Mouse (Mus musculus) gastrocnemius, adult 8-10 months (tissue): ENCODE measurements around the gene Sp4. TPM values are rescaled to one million over a fixed set of nuclear protein-coding genes. Genes with fewer than 3 reads are reported as not detected.

Experiments used
- DNase-seq, 2 experiments: peaks; one replicate each; pipeline ENCODE4 v3.0.0; 2022; ENCODE audit warnings: low spot score in 2 of 2
- total RNA-seq, 4 experiments: library from RNA; stranded (reverse); gene quantifications; 2 replicates each; pipeline ENCODE4 v1.2.4; 2022

Gene Sp4
- total RNA-seq, 4 experiments from 2014 or later = 9.9 to 13.7 (median 11.5) TPM

DNA sequence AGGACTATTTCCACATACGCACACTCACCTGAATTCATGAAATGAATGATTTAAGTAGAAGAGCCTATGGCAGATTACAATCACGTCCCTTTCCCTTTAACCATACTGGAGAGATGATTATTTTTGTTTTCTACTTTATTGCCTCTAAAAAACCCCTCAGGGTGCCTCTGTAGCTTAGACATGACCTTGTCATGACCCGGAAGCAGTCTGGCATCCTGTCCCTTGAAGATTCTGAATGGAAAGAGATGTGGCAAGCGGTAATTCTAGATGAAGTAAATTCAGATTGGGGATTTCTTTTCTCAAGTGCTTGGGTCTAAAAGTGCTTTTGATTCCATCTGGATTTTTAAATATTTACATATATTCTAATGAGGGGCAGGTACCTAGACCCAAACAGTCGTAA, 24.9 kb downstream of the Sp4 start:
- DNase-seq = no peak

DNA sequence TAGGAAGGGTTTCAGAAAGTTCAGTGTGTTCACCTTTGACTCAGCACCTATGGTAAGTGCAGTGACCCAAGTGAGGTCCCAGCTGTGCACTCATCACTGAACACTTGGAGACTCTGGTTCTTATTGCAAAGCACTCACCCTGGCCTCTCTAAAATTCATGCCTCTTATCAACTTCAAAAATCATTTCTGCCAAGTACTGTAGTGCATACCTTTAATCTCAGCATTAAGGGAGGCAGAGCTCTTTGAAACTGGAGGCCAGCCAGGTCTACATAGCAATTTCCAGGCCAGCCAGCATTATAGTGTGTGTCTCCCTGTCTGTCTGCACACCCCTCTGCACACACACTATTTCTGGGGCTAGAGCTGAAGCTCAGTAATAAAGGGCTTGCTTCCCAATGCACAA, 36.3 kb downstream of the Sp4 start:
- DNase-seq = no peak

DNA sequence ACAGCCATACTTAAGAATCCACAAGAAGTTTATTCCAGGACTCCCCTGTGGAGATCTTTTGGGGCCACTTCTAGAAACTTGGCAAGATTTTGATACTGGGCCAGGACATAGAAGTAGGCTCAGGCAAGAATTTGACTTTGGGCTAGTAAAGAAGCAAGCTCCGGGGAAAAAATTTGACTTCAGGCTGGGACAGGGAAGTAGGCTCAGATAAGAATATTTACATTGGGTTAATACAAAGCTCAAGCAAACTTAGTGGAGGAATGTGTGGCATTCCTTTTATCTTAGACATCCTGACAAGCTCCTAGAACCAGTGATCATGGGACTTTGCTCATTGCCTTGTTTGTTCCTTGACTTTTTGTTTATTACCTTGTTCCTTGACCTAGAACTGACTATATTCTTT, 37.4 kb downstream of the Sp4 start:
- no peak for DNase-seq

DNA sequence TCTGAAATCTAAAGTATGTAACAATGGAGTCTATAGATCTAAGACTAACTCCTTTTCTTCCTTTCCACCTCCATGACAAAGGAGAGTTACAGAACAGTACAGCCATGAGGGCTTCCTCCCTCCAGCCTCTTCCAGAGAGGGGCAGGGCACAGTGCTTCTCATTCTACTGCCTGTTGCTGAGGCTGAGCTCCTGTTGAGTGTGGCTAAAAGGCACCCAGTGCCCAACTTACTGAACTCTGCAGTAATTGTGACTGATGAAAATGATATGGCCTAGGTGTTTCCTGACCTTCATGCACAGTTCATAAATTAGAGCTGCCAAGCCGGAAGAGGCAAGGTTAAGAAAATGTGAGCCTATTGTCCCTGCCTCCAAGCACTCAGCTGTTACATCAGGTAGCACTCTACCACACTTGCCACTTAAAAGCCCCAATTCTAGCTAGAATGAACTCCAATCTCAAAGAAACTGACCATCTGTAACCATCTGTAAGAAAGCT, 45.9 kb downstream of the Sp4 start:
- DNase-seq = no peak

DNA sequence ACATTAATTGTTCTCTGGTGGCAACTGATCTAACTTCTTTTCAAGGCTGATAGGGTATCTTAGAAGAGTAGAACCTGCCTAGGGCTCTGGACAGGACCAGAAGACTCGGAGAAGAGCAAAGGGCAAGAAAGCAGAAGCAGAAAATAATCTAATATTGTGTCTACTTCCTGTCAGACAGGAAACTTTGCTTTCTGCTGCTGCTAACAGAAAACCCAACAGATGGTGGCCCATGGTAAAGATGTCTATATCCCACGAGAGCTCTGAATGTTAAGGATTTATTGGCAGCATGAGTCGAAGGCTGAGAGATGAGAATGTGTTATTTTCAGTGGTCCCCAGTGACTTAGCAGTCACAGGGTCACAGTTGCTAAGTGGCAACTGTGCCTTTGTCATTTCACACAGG, 80.1 kb downstream of the Sp4 start:
- no peak for DNase-seq

DNA sequence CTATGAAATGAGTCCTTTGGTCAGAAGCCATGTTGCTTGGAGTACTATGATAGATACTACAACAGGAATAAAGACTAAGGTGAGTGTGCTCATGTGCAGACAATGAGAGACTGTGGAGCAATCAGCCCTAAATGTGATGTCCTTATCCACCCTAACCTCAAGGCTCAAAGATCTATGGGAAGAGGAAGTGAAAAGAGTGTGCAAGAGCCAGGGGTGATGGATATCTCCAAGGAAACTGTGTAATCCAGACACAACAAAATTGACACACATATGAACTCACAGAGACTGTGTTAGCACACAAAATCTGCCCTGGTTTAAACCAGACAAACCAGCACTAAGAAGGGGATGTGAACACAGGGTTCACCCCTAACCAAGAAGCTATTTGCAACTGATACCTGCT, 81.2 kb downstream of the Sp4 start:
- DNase-seq = no peak

DNA sequence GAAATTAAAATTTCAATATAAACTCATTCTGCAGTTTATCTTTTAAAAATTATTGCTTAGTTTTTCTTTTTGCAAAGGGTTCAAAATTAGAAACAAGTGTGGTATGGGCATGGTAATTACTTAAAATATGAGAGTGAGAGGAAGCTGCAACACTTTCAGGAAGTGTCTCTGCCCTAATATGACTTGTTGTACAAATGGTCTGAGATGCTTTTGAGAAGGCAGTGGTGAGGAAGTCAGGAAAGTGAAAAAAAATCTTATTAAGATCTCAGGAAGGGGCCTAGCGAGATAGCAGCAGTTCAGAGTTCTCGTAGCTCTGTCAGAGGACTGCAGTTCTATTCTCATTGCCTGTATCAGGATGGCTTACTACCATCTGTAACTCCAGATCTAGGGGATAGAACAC, 89.1 kb downstream of the Sp4 start:
- no peak for DNase-seq

DNA sequence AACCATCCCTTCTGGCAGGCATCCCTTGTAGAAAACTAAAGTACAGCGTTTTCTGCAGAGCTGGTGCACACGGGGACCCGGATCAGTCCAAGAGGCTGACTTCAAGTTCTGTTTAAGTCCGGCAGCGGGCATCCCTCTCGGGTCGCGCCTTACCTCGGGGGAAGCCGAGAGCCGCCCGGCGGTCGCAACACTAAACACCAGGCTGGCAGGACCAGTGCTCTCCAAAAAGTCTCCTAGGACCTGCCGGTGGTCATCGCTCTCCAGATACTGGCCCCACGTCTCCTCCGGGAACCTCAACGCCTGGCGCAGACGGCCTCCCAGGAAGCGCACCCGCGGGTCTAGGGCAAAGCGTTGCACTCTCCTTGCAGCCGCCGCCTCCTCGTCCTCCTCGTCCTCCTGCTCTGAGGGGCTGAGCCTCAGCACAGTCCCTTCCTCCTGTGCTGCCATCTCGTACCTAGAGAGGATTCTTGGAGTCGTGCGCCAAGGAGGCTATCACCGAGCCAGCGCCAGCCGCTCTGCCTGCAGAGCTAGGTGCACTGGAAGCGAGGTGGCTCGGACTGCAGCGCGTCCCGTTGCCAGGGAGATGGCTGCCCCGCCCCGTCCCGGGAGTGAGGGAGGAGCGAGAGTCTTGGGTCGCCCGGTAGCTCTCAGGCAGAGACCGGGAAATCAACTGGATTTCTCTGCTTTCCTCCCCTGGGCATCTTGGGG, 102.7 kb downstream of the Sp4 start, which contains the start of gene Dnah11:
Gene Dnah11, minus strand, starts transcription at position 658 of the 708 bp plus-strand sequence.
- peak; percentile 10 to 28 for DNase-seq

DNA sequence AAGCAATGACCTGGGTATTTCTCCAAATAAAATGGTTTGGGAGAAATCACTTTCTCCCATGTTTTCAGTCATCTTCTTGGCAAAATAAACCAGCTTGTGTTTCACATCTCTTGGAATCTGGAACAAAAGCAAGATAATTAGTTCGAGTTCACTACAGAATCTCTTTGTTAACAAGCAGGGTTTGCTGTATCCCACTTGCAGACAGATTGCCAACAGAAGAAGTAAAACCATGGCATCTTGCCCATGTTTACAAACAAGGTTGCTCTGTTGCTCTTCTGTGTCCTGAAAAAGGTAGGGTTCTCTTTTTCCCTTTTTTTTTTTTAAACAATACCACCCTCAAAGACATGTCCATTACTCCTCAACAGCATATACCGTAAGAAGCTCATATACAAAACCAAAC, 104.7 kb downstream of the Sp4 start:
- DNase-seq = no peak

DNA sequence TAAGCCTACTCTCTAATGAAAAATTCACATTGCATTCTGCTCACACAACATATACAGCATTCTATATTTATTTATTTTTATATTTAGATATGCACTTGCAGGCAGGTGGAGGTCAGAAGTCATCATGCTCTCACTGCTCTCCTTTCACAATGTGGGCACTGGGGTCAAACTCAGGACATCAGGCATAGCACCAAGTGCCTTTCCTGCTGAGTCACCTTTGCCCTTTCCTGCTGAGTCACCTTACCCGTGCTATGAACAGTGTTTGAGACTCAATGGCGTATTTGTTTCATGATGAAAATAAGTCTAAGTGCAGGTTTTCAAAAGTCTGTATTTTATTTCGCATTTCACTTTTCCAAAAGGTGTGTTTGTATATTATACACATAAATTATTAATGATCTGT, 111.7 kb downstream of the Sp4 start:
- no peak for DNase-seq

DNA sequence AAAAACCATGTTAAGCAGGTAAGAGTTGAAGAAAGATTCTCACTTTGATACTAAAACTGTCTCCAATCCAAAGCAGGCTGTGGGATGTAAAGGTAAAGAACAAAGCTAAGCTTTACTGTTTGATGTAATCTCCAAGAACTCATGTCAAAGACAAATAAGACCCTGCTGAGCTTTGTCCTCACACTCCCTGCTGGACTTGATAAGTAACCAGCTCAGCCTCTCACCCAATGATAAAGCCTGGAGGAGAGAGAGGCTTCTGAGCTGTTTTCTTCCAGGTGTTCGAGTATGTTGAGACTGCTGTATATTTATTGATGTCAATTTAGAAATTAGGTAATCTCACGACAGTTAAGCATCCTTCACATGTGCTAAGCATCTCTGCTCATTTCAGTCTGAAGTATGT, 113.6 kb downstream of the Sp4 start:
- DNase-seq = no peak

DNA sequence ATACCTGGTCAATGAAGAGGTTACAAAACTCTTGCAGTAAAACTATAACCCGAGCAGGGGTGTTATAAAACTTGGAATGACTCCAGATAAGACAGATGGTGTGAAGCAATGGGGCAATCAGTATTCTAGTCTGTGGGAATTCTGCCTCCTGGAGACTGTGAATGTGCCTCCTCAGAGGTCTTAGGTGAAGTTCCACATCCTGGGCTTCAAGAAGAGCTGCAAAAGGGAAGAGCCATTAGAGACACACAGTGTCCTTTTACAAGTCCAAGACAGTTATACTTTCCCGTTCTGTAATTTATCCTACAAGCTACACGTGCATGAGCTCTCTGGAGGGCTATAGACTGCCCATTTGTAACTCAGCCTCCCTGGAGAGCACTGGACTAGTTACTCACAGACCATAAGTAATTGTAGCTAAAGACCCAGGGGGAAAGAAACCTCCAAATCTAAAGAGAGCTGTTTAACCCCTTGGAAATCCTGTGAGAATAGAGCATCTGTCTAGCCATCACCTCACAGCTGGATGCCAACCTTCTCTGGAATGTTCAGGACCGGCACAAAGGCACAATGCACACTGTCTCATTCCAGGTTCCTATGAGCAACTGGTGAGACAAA, 114.3 kb downstream of the Sp4 start:
- no peak for DNase-seq

DNA sequence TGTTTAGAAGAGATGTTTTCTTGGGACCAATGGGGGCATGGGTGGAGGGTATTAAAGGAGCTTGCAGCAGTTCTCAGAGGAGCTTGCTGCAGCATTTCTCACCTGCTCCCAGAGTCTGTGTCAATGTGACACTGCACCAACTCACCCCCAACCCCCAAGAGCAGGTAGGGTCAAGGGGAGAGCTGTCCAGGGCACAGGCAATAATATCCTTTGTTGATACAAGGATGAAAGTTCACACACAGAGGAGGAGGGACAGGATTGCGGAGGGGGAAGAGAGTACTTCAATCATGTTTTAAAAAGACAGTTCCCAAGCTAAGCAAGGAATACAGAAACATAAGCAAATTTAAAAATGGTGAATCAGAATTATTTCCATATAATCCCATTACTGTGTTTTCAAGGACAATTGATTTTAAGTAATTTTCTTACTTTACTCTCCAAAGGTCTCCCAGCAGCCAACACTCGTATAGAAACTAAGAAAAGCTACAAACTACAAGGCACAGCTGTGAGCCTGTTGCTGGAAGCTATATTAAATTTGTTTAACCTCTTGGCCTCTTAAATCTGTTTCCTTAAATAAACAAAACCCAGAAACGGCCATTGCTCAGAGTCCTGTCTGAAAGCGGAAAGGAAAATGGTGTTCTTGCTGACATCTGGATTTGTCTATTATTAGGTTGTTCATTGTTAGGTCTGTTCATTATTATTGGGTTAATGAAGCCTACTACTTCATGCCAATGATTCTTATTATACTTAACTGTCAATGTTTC, 114.9 kb downstream of the Sp4 start:
- DNase-seq = no peak

Other genes with a start within 250 kb of the Sp4 start
- under 1 TPM in 1 of 4 experiments, not detected in 3; 0.03 TPM for gene Dnah11, start 102.4 kb downstream of the Sp4 start, total RNA-seq